Mouse (Mus musculus) liver, embryonic 12.5 days (tissue): ENCODE data around the gene Rbmxl1. TPM values are rescaled to one million over a fixed set of nuclear protein-coding genes. Genes with fewer than 3 reads are reported as not detected.
"Not testable (repeated sequence)": the region's sequence is repeated elsewhere in the genome, so short reads cannot be mapped to it uniquely, and the experiment has no call there.

ENCODE experiments used
- ATAC-seq: fragments of 200-750 bp; cut with Nextera tagmentation; 2 replicates; pipeline ENCODE4 v1.8.0; 2017; ENCODE audit warnings: moderate number of reproducible peaks, mild to moderate bottlenecking, moderate library complexity
- H3K27ac ChIP-seq: fragments of 300-500 bp; sonication (generic); 2 replicates; pipeline ENCODE4 v1.5.1; 2016; ENCODE audit warnings: mild to moderate bottlenecking
- H3K27me3 ChIP-seq: fragments of 300-500 bp; sonication (generic); replicated peaks from 2 replicates; pipeline ENCODE4 v1.6.1; 2016; ENCODE audit warnings: mild to moderate bottlenecking, moderate library complexity
- H3K36me3 ChIP-seq: fragments of 300-500 bp; sonication (generic); 2 replicates; pipeline ENCODE4 v1.6.1; 2016; ENCODE audit warnings: mild to moderate bottlenecking, moderate library complexity
- H3K4me1 ChIP-seq: fragments of 300-500 bp; sonication (generic); 2 replicates; pipeline ENCODE4 v1.6.1; 2016
- H3K4me2 ChIP-seq: fragments of 300-500 bp; sonication (generic); 2 replicates; pipeline ENCODE4 v1.6.1; 2016; ENCODE audit warnings: mild to moderate bottlenecking, moderate library complexity
- H3K4me3 ChIP-seq: fragments of 300-500 bp; sonication (generic); 2 replicates; pipeline ENCODE4 v1.5.1; 2016; ENCODE audit warnings: mild to moderate bottlenecking, moderate library complexity
- H3K9ac ChIP-seq: fragments of 300-500 bp; sonication (generic); 2 replicates; pipeline ENCODE4 v1.6.1; 2016; ENCODE audit warnings: mild to moderate bottlenecking, moderate library complexity
- H3K9me3 ChIP-seq: fragments of 300-500 bp; sonication (generic); replicated peaks from 2 replicates; pipeline ENCODE4 v1.6.1; 2016; ENCODE audit warnings: mild to moderate bottlenecking, moderate library complexity
- WGBS: fragments of 180-500 bp; shearing (Covaris S2); methylation state at CpG from one replicate; pipeline ENCODE4 v1.1.7; 2016; ENCODE audit not compliant: insufficient replicate concordance; 5-methylcytosine and 5-hydroxymethylcytosine counted together
- polyA plus RNA-seq: library from polyadenylated mRNA; unstranded; fragments of >200 nt; fragmentation: Nextera tagmentation; extraction: Ambion mirVana; gene quantifications from 2 replicates; pipeline ENCODE4 v1.2.1, GENCODE M21; 2016

Gene Rbmxl1
- polyA plus RNA-seq, 1 experiment from 2014 or later: 171 TPM

DNA sequence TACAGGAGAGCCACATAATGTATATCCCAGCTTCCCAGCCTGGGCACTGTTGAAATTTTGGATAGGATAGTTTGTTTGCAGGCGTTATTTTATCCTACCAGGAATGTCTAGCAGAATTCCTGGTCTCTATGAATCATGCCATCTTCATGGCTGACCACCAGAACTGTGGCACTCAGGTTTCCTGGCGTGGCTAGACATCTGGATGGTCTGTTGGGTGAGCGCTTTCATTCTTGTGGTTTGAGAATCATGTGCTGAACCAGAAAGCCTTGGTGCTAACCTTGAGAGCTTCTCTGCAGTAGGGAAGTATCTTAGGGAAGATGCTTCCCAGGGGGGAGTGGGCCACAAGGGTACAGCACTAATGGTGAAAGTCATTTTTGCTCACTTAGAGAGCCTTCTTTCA is 6.4 kb upstream of the Rbmxl1 start:
- H3K9ac ChIP-seq: no peak overlapping the region
- no peak overlapping the region for H3K4me2 ChIP-seq
- WGBS: 75% methylated on average over 3 of the region's 3 CpGs
- peaks cover 37% of the 10 kb centered on the region for H3K36me3 ChIP-seq
- H3K27ac ChIP-seq: no peak overlapping the region
- H3K9me3 ChIP-seq: no peaks in the 10 kb centered on the region
- H3K4me3 ChIP-seq: no peak overlapping the region
- no peaks in the 10 kb centered on the region for H3K27me3 ChIP-seq
- ATAC-seq: no peak
- peaks cover 25% of the 10 kb centered on the region for H3K4me1 ChIP-seq

DNA sequence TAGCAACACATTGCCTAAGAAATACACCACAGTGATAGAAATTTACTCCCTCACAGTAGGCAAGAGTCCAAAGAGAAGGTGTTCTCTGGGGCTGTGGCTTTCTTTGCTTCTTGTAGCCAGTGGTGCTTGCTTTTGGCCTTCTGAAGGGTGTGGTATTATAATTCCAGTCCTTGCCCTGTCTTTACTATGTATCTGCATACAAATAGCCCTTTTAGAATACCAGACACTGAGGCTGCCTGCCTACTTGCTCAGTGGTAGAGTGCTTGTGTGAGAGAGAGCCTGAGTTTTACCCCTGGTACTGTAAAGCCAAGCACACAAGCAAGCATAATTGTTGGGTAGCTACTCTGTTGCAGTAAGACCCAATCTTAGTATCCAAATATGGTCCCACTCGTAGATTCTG is 6.0 kb upstream of the Rbmxl1 start:
- Histone ChIP-seq H3K27ac (no peak overlapping the region), H3K9me3 (no peaks in the 10 kb centered on the region), H3K4me2 (no peak overlapping the region), H3K9ac (no peak overlapping the region), H3K36me3 (peaks cover 32% of the 10 kb centered on the region), H3K27me3 (no peaks in the 10 kb centered on the region), H3K4me3 (no peak overlapping the region), H3K4me1 (peaks cover 23% of the 10 kb centered on the region)
- no peak for ATAC-seq
- 73% methylated on average over 1 of the region's 1 CpGs for WGBS

DNA sequence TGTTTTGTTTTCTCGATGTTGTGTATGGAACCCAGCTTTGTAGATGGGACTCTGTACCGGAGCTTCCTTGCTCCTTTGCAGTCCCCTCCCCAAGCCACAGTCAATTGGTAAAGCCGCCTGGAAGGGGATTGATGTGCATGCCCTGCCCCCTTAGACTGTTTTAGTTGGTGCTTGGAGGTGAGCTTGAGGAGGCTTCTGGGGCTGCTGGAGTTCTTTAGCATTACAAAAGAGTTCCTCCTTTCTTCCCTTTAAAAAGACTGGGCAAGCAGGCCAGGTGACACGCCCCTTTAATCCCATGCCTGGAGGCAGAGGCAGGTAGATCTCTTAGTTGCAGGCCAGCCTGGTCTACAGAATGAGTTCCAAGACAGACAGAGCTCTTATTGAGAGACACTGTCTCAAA is 4.4 kb upstream of the Rbmxl1 start:
- H3K27ac ChIP-seq: no peak overlapping the region
- no peaks in the 10 kb centered on the region for H3K9me3 ChIP-seq
- no peak overlapping the region for H3K4me3 ChIP-seq
- H3K4me2 ChIP-seq: no peak overlapping the region
- WGBS: 86% methylated on average over 4 of the region's 4 CpGs
- no peaks in the 10 kb centered on the region for H3K27me3 ChIP-seq
- ATAC-seq: no peak
- no peak overlapping the region for H3K9ac ChIP-seq
- peaks cover 20% of the 10 kb centered on the region for H3K4me1 ChIP-seq
- H3K36me3 ChIP-seq: peaks cover 29% of the 10 kb centered on the region

DNA sequence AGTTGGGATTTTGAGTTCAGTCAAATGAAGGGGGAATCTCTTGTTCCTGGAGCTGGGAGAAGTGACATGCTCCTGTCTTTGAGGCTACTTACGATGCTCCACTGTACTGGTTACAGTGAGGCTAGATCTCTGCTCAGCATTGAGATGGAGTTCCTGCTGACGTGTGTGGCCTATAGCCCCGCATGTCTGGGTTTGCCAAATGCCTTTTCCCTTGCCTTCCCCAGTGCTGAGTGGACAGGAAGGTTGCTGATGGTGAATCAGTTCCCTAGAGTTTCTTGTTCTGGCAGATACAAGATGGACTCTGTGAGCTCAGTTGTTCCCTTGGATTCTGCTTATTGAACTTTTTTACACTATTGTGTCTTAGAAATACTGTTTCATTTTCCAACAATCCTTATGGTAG is 2.2 kb upstream of the Rbmxl1 start:
- peak overlapping the region; percentile 43 for H3K4me2 ChIP-seq
- peaks cover 18% of the 10 kb centered on the region for H3K36me3 ChIP-seq
- no peak for ATAC-seq
- H3K4me1 ChIP-seq: peaks cover 23% of the 10 kb centered on the region
- no peaks in the 10 kb centered on the region for H3K27me3 ChIP-seq
- no peak overlapping the region for H3K27ac ChIP-seq
- H3K9ac ChIP-seq: no peak overlapping the region
- no peaks in the 10 kb centered on the region for H3K9me3 ChIP-seq
- peak overlapping the region; percentile 7; the same call in 1 of the 2 replicates for H3K4me3 ChIP-seq
- WGBS: 63% methylated on average over 3 of the region's 3 CpGs

DNA sequence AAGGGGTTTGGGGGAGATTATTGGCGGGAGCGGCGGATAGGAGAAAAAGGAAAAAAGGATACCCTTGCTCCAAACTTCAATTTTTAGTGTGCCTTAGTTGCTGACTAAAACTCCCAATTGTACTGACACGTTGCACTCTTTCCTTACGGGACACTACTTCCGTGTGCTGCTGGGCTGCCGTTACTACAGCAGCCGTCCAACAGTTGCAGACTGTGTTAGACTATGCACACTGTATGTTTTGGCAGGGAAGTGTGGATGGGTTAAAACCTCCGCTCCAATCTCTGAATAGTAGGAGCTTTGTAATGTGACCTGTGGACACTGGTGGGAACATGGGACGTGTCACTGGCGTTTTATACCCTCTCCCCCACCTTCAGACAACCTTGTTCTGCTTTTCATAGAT is 1.4 kb upstream of the Rbmxl1 start:
- peak overlapping the region; percentile 90 for H3K4me3 ChIP-seq
- peak overlapping the region; percentile 91 for H3K4me2 ChIP-seq
- H3K9me3 ChIP-seq: no peaks in the 10 kb centered on the region
- no peaks in the 10 kb centered on the region for H3K27me3 ChIP-seq
- H3K36me3 ChIP-seq: peaks cover 10% of the 10 kb centered on the region
- peak overlapping the region; percentile 93 for H3K27ac ChIP-seq
- ATAC-seq: 0 out of 2 replicates have a peak, but pooled peaks have one; percentile 14
- peak overlapping the region; percentile 96 for H3K9ac ChIP-seq
- under 1% methylated on average over 11 of the region's 11 CpGs for WGBS
- peaks cover 23% of the 10 kb centered on the region for H3K4me1 ChIP-seq

DNA sequence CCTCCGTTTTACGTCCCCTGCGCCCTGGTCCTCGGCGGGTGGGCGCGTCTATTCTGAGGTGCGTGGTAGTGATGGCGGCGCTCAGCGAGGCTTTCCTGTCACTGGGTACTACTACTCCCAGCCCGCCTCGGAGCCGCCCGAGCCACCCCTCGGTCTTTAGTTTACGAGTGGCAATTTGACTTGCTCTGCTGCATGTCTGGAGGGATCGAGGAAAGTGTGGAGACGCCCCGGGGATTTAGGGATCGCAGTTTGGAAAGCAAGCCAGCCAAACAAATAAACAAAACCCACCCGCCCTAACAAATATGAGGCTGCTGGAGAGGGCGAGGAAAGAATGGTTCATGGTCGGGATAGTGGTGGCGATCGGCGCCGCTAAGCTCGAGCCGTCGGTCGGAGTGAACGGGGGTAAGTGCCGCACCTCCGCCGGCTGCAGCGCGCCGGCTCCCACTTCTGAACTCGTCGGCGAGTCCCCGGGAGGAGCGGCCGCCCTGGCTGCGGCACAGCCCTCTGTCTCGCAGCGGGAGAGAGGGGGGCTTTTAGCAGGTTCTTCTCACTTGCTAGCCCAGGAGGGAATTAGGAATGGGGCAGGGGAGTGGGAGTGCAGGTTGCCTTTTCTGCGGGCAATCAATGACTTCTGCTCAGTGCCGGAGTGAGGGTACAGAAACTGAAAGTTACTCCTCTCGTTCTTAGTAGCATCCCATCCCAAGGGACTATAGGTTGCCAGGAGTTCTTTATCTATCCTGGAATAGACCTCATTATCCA is 754 bp upstream of the Rbmxl1 start, which contains the start of gene Slc10a7:
Gene Slc10a7, plus strand, starts transcription at position 74 of the 759 bp plus-strand sequence.
- WGBS: 3% methylated on average over 51 of the region's 51 CpGs
- Histone ChIP-seq H3K9me3 (no peaks in the 10 kb centered on the region), H3K4me2 (peak within 1 kb of the TSS; percentile 91), H3K27me3 (no peaks in the 10 kb centered on the region), H3K27ac (peak within 1 kb of the TSS; percentile 93), H3K4me1 (peaks cover 25% of the 10 kb centered on the region), H3K4me3 (peak within 1 kb of the TSS; percentile 90), H3K9ac (peak within 1 kb of the TSS; percentile 96), H3K36me3 (peaks cover 16% of the 10 kb centered on the region)
- ATAC-seq: peak; percentile 90

DNA sequence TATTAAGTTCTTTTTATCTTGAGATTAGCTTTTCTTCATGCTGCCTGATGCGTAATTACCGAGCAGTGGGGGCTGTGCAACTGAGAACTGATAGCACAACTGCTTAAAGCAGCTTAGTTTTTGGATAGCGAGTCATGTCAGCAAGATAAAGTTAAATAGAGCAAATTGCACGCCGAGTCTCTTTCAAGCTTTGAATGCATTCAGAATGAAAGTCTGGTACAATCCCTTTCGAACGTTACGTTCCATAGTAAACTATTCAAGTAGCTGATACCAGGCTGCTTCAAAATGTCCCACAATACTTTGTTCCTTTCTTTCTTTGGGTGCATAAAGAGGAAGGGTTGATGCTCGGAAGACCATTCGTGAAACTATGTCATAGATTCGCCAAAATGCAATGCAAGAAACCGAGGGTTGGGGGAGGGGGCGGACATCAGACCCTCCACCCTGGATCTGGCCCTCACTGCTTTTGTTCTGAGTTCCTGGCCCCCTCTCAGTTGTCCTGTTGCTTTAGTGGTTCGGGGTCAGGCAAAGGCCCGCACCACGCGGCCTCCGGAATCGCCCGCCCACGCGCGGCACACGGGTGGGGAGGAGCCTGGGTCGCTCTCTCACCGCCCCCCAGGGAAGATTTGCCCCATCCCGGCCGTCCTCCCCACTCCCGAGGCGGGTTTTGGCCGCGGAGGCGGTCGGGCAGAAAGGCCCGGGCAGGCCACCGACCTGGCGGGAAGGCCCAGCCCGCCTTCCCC is 549 bp downstream of the Rbmxl1 start:
- under 1% methylated on average over 38 of the region's 38 CpGs for WGBS
- peak overlapping the region; percentile 96 for H3K9ac ChIP-seq
- peaks cover 29% of the 10 kb centered on the region for H3K36me3 ChIP-seq
- H3K4me1 ChIP-seq: peaks cover 27% of the 10 kb centered on the region
- peak overlapping the region; percentile 90 for H3K4me3 ChIP-seq
- H3K27ac ChIP-seq: peak overlapping the region; percentile 93
- peak; percentile 44 for ATAC-seq
- H3K27me3 ChIP-seq: no peaks in the 10 kb centered on the region
- H3K9me3 ChIP-seq: no peaks in the 10 kb centered on the region
- H3K4me2 ChIP-seq: peak overlapping the region; percentile 91

DNA sequence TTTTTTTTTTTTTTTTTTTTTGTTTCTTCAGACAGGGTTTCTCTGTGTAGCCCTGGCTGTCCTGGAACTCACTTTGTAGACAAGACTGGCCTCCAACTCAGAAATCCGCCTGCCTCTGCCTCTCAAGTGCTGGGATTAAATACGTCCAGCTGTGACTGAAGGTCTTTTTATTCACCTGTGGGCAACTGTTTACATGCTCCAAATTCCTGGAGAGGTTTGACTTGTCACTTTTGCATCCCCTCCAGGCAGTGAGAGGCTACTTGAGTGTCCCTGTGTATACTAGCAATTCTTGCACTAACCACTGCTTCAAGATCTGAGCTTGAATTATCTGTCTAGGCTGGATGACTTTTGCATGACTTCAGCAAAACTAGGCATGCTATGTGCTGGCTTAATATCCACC is 6.0 kb downstream of the Rbmxl1 start:
- 74% methylated on average over 2 of the region's 2 CpGs for WGBS

DNA sequence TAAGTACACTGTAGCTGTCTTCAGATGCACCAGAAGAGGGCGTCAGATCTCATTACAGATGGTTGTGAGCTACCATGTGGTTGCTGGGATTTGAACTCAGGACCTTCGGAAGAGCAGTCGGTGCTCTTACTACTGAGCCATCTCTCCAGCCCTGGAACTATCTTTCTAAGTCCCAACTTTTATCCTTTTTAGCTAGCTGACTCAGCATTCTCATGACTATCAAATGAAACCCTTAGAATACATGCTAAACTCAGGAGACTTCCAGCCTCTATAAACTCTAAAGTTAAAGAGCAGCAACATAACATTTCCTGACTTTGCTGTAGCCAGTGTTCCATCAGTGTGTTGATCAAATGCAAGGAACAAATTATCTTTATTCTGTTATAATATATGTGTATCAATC is 12.4 kb downstream of the Rbmxl1 start:
- H3K27ac ChIP-seq, H3K9ac ChIP-seq, H3K4me2 ChIP-seq, H3K27me3 ChIP-seq, H3K9me3 ChIP-seq, ATAC-seq, H3K4me1 ChIP-seq, H3K4me3 ChIP-seq, H3K36me3 ChIP-seq: not testable (repeated sequence)
- 86% methylated on average over 3 of the region's 3 CpGs for WGBS

More for the DNA sequence above, 6.0 kb downstream of the Rbmxl1 start:
- Histone ChIP-seq H3K27ac (no peak overlapping the region), H3K27me3 (no peaks in the 10 kb centered on the region), H3K36me3 (peaks cover 33% of the 10 kb centered on the region), H3K4me2 (no peak overlapping the region), H3K9me3 (no peaks in the 10 kb centered on the region), H3K9ac (no peak overlapping the region), H3K4me3 (no peak overlapping the region), H3K4me1 (peaks cover 15% of the 10 kb centered on the region)
- ATAC-seq: no peak

DNA sequence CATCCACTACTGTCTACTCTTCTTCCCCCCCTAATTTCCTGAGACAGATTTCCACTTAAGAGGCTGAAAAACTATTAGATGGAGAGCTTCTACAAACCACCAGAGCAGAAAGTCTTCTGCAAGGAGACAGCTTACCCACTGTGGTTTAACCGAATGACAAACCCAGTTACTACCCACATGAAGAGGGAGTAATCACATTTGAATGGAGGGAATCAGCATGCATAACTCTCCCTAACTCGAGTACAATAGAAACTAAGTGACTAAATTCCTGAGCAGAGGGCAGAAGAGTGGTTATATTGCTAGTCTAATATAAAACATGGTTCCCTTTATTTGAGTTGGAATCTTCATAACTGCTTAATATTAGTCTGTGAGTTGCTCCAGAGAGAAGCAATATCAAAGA is 15.7 kb downstream of the Rbmxl1 start:
- no peak for ATAC-seq
- Histone ChIP-seq H3K9ac (no peak overlapping the region), H3K36me3 (no peaks in the 10 kb centered on the region), H3K4me1 (no peaks in the 10 kb centered on the region), H3K27ac (no peak overlapping the region), H3K27me3 (no peaks in the 10 kb centered on the region), H3K9me3 (no peaks in the 10 kb centered on the region), H3K4me3 (no peak overlapping the region), H3K4me2 (no peak overlapping the region)
- 38% methylated on average over 2 of the region's 2 CpGs for WGBS

DNA sequence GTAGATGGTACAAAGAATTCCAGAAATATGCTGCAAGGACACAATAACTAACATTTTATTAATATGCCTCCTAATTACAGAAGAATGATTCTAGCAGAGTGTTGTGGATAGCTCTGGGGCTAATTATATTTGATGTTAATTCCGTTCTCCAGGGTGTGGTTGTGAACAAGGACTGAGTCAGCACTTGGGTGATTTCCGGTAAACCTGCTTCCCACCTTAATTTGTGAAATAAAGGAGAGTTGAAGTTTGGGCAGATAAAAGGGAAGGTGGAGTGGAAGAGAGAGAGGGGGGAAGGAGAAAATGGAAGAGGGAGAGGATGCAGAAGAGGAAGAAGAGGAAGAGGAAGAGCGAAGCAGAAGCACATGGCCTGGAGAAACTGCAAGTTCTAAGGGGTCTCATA is 19.0 kb downstream of the Rbmxl1 start:
- no peaks in the 10 kb centered on the region for H3K36me3 ChIP-seq
- H3K27ac ChIP-seq: no peak overlapping the region
- no peaks in the 10 kb centered on the region for H3K9me3 ChIP-seq
- no peaks in the 10 kb centered on the region for H3K27me3 ChIP-seq
- H3K9ac ChIP-seq: no peak overlapping the region
- H3K4me2 ChIP-seq: no peak overlapping the region
- H3K4me3 ChIP-seq: no peak overlapping the region
- ATAC-seq: no peak
- no peaks in the 10 kb centered on the region for H3K4me1 ChIP-seq
- WGBS: 65% methylated on average over 3 of the region's 3 CpGs

DNA sequence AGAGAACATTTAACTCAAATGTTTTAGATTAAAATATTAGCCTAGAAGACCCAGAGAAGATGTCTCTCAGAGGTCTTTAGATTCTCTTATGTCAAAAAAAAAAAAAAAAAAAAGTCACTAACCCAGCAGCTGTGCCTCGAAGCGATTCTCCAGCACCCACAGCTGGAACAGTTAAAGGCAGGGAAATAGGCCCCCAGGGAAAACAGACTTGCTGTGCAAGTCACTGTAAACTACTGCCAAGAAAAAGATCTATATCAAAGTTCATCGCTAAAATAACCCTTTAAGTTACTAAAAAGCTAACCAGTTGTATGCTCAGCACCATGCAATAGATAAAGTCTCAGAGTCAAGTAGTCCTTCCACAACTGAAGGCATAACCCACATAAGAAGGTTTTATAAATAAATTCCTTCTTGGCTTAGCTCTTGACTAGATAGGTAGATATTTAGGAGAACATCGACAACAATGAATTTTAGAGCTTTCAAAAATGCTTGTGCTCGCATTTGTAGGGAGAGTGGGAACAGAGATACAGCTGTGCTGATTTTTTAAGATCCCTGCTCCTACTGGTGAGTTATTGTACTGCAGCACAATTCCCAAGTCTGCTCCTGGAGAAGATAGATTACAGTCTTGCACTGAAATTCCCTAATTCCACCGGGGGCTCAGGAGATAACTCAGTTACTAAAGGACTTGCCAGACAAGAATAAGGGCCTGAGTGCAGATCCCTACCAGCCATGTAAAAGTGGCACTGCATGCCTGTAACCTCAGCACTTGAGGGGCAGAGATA is 31.5 kb downstream of the Rbmxl1 start:
- H3K4me2 ChIP-seq: no peak overlapping the region
- no peak for ATAC-seq
- WGBS: 44% methylated on average over 6 of the region's 6 CpGs

More for the DNA sequence above, 31.5 kb downstream of the Rbmxl1 start:
- Histone ChIP-seq H3K36me3 (no peaks in the 10 kb centered on the region), H3K4me1 (no peaks in the 10 kb centered on the region), H3K27ac (no peak overlapping the region), H3K4me3 (no peak overlapping the region), H3K9me3 (no peaks in the 10 kb centered on the region), H3K9ac (no peak overlapping the region), H3K27me3 (no peaks in the 10 kb centered on the region)
